Mouse (Mus musculus) kidney, postnatal 14 days (tissue): ENCODE results near the gene Tcte2.
A peak's percentile ranks its signal among the peaks of the same experiment; 100 is the strongest.

Experiments
- DNase-seq: peaks from one replicate; pipeline ENCODE4 v3.0.0; 2022; ENCODE audit warnings: mixed read lengths

The Tcte2 gene

GRCm38 (mm10) chr17:13716336-13716735, 45.3 kb downstream of the Tcte2 start:
- DNase-seq: no peak

GRCm38 (mm10) chr17:13715511-13715910, 46.1 kb downstream of the Tcte2 start:
- DNase-seq: no peak

GRCm38 (mm10) chr17:13714654-13715053, 47.0 kb downstream of the Tcte2 start:
- peak; percentile 47 for DNase-seq

- DNase-seq: no peak
Measured at GRCm38 (mm10) chr17:13714128-13714527, 47.5 kb downstream of the Tcte2 start.

GRCm38 (mm10) chr17:13712518-13712917, 49.1 kb downstream of the Tcte2 start:
- DNase-seq: no peak

- DNase-seq: no peak
Measured at GRCm38 (mm10) chr17:13712116-13712515, 49.5 kb downstream of the Tcte2 start.

GRCm38 (mm10) chr17:13711173-13711572, 50.5 kb downstream of the Tcte2 start:
- no peak for DNase-seq

- peak; percentile 52 for DNase-seq
Measured at GRCm38 (mm10) chr17:13705481-13705921, 56.1 kb downstream of the Tcte2 start.

- no peak for DNase-seq
Measured at GRCm38 (mm10) chr17:13703611-13704320, 57.9 kb downstream of the Tcte2 start.

GRCm38 (mm10) chr17:13700131-13701016, 61.3 kb downstream of the Tcte2 start:
- DNase-seq: peak; percentile 82

- peak; percentile 59 for DNase-seq
Measured at GRCm38 (mm10) chr17:13699716-13700115, 61.9 kb downstream of the Tcte2 start.

- no peak for DNase-seq
Measured at GRCm38 (mm10) chr17:13698194-13698593, 63.4 kb downstream of the Tcte2 start.

- no peak for DNase-seq
Measured at GRCm38 (mm10) chr17:13697646-13698045, 64.0 kb downstream of the Tcte2 start.

GRCm38 (mm10) chr17:13695881-13696280, 65.7 kb downstream of the Tcte2 start:
- no peak for DNase-seq

- DNase-seq: no peak
Measured at GRCm38 (mm10) chr17:13695211-13695610, 66.4 kb downstream of the Tcte2 start.

- no peak for DNase-seq
Measured at GRCm38 (mm10) chr17:13694181-13694580, 67.4 kb downstream of the Tcte2 start.

- peak; percentile 77 for DNase-seq
Measured at GRCm38 (mm10) chr17:13687656-13688055, 74.0 kb downstream of the Tcte2 start.

GRCm38 (mm10) chr17:13687086-13687485, 74.5 kb downstream of the Tcte2 start:
- no peak for DNase-seq

- DNase-seq: no peak
Measured at GRCm38 (mm10) chr17:13685621-13686020, 76.0 kb downstream of the Tcte2 start.

GRCm38 (mm10) chr17:13684256-13684655, 77.4 kb downstream of the Tcte2 start:
- DNase-seq: no peak

GRCm38 (mm10) chr17:13683411-13684174, 78.0 kb downstream of the Tcte2 start:
- peak; percentile 86 for DNase-seq

GRCm38 (mm10) chr17:13683027-13683410, 78.6 kb downstream of the Tcte2 start:
- no peak for DNase-seq

GRCm38 (mm10) chr17:13682378-13683026, 79.1 kb downstream of the Tcte2 start:
- peak; percentile 48 for DNase-seq
